Mouse (Mus musculus) ES-Bruce4 (cell line): ENCODE data around the gene Plekha6. TPM values are rescaled to one million over a fixed set of nuclear protein-coding genes. Genes with fewer than 3 reads are reported as not detected.

Experiments
- H3K27ac ChIP-seq: 2 replicates; pipeline ENCODE4 v1.5.1; 2012; ENCODE audit warnings: low read length, inconsistent platforms; ENCODE audit not compliant: insufficient read depth
- H3K27me3 ChIP-seq: 2 replicates; pipeline ENCODE4 v1.6.1; 2012; ENCODE audit warnings: mild to moderate bottlenecking, low read length, inconsistent platforms; ENCODE audit not compliant: control insufficient read depth, poor library complexity, insufficient read depth, severe bottlenecking
- H3K36me3 ChIP-seq: 2 replicates; pipeline ENCODE4 v1.6.1; 2012; ENCODE audit warnings: inconsistent platforms, mild to moderate bottlenecking, low read length, moderate library complexity; ENCODE audit not compliant: control insufficient read depth, poor library complexity, insufficient read depth, severe bottlenecking
- H3K4me1 ChIP-seq: one replicate; pipeline ENCODE4 v1.8.1; 2011; ENCODE audit warnings: low read length; ENCODE audit not compliant: control insufficient read depth, insufficient read depth
- H3K4me3 ChIP-seq: 2 replicates; pipeline ENCODE4 v1.5.1; 2011; ENCODE audit warnings: low read depth, mild to moderate bottlenecking, low read length
- H3K9ac ChIP-seq: 2 replicates; pipeline ENCODE4 v1.6.1; 2012; ENCODE audit warnings: low read depth, mild to moderate bottlenecking, inconsistent platforms; ENCODE audit not compliant: poor library complexity, severe bottlenecking
- H3K9me3 ChIP-seq: replicated peaks from 2 replicates; pipeline ENCODE4 v1.6.1; 2012; ENCODE audit warnings: mild to moderate bottlenecking, low read length, inconsistent platforms; ENCODE audit not compliant: control insufficient read depth, poor library complexity, insufficient read depth, severe bottlenecking
- CTCF ChIP-seq: IDR thresholded peaks from one replicate; pipeline ENCODE4 v1.8.1; 2011; ENCODE audit warnings: low read depth, low read length
- EP300 ChIP-seq: IDR thresholded peaks from 2 replicates; pipeline ENCODE4 v1.6.1; 2011; ENCODE audit warnings: low read depth, low read length; ENCODE audit not compliant: insufficient read depth
- POLR2A ChIP-seq: IDR thresholded peaks from one replicate; pipeline ENCODE4 v1.8.1; 2011; ENCODE audit warnings: low read length; ENCODE audit not compliant: insufficient read depth
- polyA plus RNA-seq: library from polyadenylated mRNA; stranded (reverse); fragments of >200 nt; gene quantifications from 2 replicates; pipeline ENCODE4 v1.2.4, GENCODE M21; 2011; ENCODE audit warnings: low read depth; ENCODE audit not compliant: missing spikeins, insufficient read depth, insufficient read length

Gene Plekha6
- polyA plus RNA-seq, 1 experiment, result 1.3 TPM

- H3K9me3 ChIP-seq, result no peaks in the 10 kb centered on the region
- no peak overlapping the region for H3K4me3 ChIP-seq
- H3K27ac ChIP-seq, result no peak overlapping the region
- TF ChIP-seq POLR2A (no peak), CTCF (no peak), EP300 (no peak)
- H3K9ac ChIP-seq, result no peak overlapping the region
- H3K27me3 ChIP-seq, result no peaks in the 10 kb centered on the region
- H3K36me3 ChIP-seq, result no peaks in the 10 kb centered on the region
- H3K4me1 ChIP-seq, result no peaks in the 10 kb centered on the region
These were observed 83.2 kb downstream of the Plekha6 start for GRCm38 (mm10) chr1:133247189-133247588.

DNA sequence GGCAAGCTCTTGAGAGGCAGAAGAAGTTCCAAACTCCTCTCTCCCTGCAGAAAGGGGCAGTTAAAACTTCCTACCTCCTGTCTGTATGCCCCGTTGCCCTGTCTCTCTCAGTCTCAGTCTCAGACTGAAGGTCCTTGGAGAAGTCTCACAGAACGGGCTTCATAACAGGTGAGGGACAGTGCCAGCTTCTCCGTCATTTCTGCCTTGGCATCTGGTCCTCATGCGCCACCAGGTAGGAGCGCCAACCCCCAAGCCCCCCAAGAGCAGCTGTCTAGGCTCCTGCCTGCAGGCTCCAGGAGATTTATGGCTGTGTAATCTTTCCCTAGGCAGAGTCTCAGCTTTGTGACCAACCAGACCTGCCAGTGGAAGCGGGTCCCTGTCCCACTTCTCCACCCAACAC is 86.8 kb downstream of the Plekha6 start:
- no peaks in the 10 kb centered on the region for H3K9me3 ChIP-seq
- no peak overlapping the region for H3K9ac ChIP-seq
- TF ChIP-seq EP300 (no peak), CTCF (no peak), POLR2A (no peak)
- H3K4me3 ChIP-seq, result no peak overlapping the region
- H3K27me3 ChIP-seq, result no peaks in the 10 kb centered on the region
- H3K27ac ChIP-seq, result no peak overlapping the region
- no peaks in the 10 kb centered on the region for H3K36me3 ChIP-seq
- H3K4me1 ChIP-seq, result peaks cover 2% of the 10 kb centered on the region

- no peak overlapping the region for H3K27ac ChIP-seq
- peaks cover 2% of the 10 kb centered on the region for H3K4me1 ChIP-seq
- no peaks in the 10 kb centered on the region for H3K9me3 ChIP-seq
These were observed 87.6 kb downstream of the Plekha6 start for GRCm38 (mm10) chr1:133251625-133252034.

DNA sequence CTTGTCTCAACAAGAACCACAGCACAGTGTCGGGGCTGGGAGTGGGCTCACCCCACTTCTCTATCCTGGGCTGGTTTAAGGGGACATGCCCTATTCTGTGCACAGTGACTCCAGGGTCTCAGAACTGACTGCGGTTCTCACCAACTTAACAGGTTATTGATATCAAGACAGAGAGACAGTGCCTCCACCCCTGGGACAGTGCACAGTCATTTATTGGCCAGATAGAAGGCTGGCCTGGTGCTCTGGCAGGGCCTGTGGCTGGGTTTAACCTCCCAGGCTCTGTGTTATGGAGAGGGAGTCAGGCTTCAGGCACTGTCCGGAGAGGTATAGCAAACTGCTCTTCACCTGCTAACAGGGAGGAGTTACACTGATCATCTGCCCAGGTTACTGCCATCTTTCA is 88.2 kb downstream of the Plekha6 start:
- no peak overlapping the region for H3K27ac ChIP-seq
- TF ChIP-seq EP300 (no peak), CTCF (no peak), POLR2A (no peak)
- H3K9ac ChIP-seq, result no peak overlapping the region
- H3K9me3 ChIP-seq, result no peaks in the 10 kb centered on the region
- H3K36me3 ChIP-seq, result no peaks in the 10 kb centered on the region
- peaks cover 2% of the 10 kb centered on the region for H3K4me1 ChIP-seq
- H3K4me3 ChIP-seq, result no peak overlapping the region
- no peaks in the 10 kb centered on the region for H3K27me3 ChIP-seq

More at GRCm38 (mm10) chr1:133251625-133252034, 87.6 kb downstream of the Plekha6 start:
- Histone ChIP-seq H3K27me3 (no peaks in the 10 kb centered on the region), H3K9ac (no peak overlapping the region), H3K36me3 (no peaks in the 10 kb centered on the region), H3K4me3 (no peak overlapping the region)
- TF ChIP-seq CTCF (no peak), EP300 (no peak), POLR2A (no peak)

GRCm38 (mm10) chr1:133252801-133253531 is 89.0 kb downstream of the Plekha6 start:
- H3K27me3 ChIP-seq, result no peaks in the 10 kb centered on the region
- H3K4me3 ChIP-seq, result no peak overlapping the region
- peaks cover 2% of the 10 kb centered on the region for H3K4me1 ChIP-seq
- no peaks in the 10 kb centered on the region for H3K9me3 ChIP-seq
- H3K36me3 ChIP-seq, result no peaks in the 10 kb centered on the region
- TF ChIP-seq POLR2A, result no peak
- TF ChIP-seq CTCF, result no peak
- no peak for TF ChIP-seq EP300
- no peak overlapping the region for H3K27ac ChIP-seq
- no peak overlapping the region for H3K9ac ChIP-seq

GRCm38 (mm10) chr1:133253532-133253866 is 89.5 kb downstream of the Plekha6 start:
- Histone ChIP-seq H3K36me3 (no peaks in the 10 kb centered on the region), H3K27me3 (no peaks in the 10 kb centered on the region), H3K9me3 (no peaks in the 10 kb centered on the region), H3K9ac (no peak overlapping the region), H3K4me1 (peaks cover 2% of the 10 kb centered on the region), H3K27ac (no peak overlapping the region), H3K4me3 (no peak overlapping the region)
- no peak for TF ChIP-seq EP300
- TF ChIP-seq POLR2A, result no peak
- no peak for TF ChIP-seq CTCF
